Mouse (Mus musculus) lung, embryonic 14.5 days (tissue): ENCODE data around the gene Uqcc3. TPM values are rescaled to one million over a fixed set of nuclear protein-coding genes. Genes with fewer than 3 reads are reported as not detected.
A peak's percentile ranks its signal among the peaks of the same experiment; 100 is the strongest.
"Not testable (repeated sequence)": the region's sequence is repeated elsewhere in the genome, so short reads cannot be mapped to it uniquely, and the experiment has no call there.

Experiments used
- ATAC-seq: fragments of 200-750 bp; cut with Nextera tagmentation; 2 replicates; pipeline ENCODE4 v1.8.0; 2017; ENCODE audit warnings: mild to moderate bottlenecking, moderate TSS enrichment, moderate library complexity; ENCODE audit not compliant: insufficient read depth
- DNase-seq: peaks from one replicate; pipeline ENCODE4 v3.0.0-alpha.2; 2015
- H3K27ac ChIP-seq: fragments of 300-500 bp; sonication (generic); 2 replicates; pipeline ENCODE4 v1.5.1; 2014; ENCODE audit warnings: low read depth, mild to moderate bottlenecking, moderate library complexity
- H3K27me3 ChIP-seq: fragments of 300-500 bp; sonication (generic); 2 replicates; pipeline ENCODE4 v1.6.1; 2014; ENCODE audit warnings: low read length, control low read depth; ENCODE audit not compliant: insufficient read depth
- H3K36me3 ChIP-seq: fragments of 300-500 bp; sonication (generic); 2 replicates; pipeline ENCODE4 v1.6.1; 2014; ENCODE audit warnings: control low read depth; ENCODE audit not compliant: insufficient read depth
- H3K4me1 ChIP-seq: fragments of 300-500 bp; sonication (generic); 2 replicates; pipeline ENCODE4 v1.6.1; 2014; ENCODE audit warnings: antibody characterized with exemption, control low read depth; ENCODE audit not compliant: insufficient read depth
- H3K4me2 ChIP-seq: fragments of 300-500 bp; sonication (generic); 2 replicates; pipeline ENCODE4 v1.6.1; 2014; ENCODE audit warnings: mild to moderate bottlenecking
- H3K4me3 ChIP-seq: fragments of 300-500 bp; sonication (generic); 2 replicates; pipeline ENCODE4 v1.5.1; 2014; ENCODE audit warnings: low read depth, low read length
- H3K9ac ChIP-seq: fragments of 300-500 bp; sonication (generic); 2 replicates; pipeline ENCODE4 v1.6.1; 2014
- H3K9me3 ChIP-seq: fragments of 300-500 bp; sonication (generic); 2 replicates; pipeline ENCODE4 v1.6.1; 2016; ENCODE audit warnings: low read depth, low read length, control low read depth
- CTCF ChIP-seq: IDR thresholded peaks from 2 replicates; pipeline ENCODE4 v1.5.1; 2016; ENCODE audit warnings: antibody characterized with exemption, low read depth
- WGBS: fragments of 180-500 bp; shearing (Covaris S2); extraction: QIAGEN DNeasy Blood & Tissue Kit; methylation state at CpG from one replicate; pipeline ENCODE4 v1.1.7; 2014; 5-methylcytosine and 5-hydroxymethylcytosine counted together
- microRNA-seq: library from miRNA; unstranded; fragments of <30 nt; microRNA quantifications from one replicate; pipeline ENCODE4, GENCODE M21; 2016; ENCODE audit warnings: borderline number of aligned reads
- polyA plus RNA-seq: library from polyadenylated mRNA; unstranded; fragments of >200 nt; fragmentation: Nextera tagmentation; extraction: Ambion mirVana; gene quantifications from 2 replicates; pipeline ENCODE4 v1.2.1, GENCODE M21; 2014

Uqcc3 gene
- polyA plus RNA-seq, 1 experiment from 2014 or later = 53.9 TPM

GRCm38 (mm10) chr19:8838041-8838730 is 42.5 kb downstream of the Uqcc3 start:
- Histone ChIP-seq H3K4me2 (peak overlapping the region; percentile 76), H3K27ac (peak overlapping the region; percentile 98), H3K27me3 (no peaks in the 10 kb centered on the region), H3K4me3 (peak overlapping the region; percentile 54), H3K4me1 (peaks cover 13% of the 10 kb centered on the region), H3K36me3 (peaks cover 29% of the 10 kb centered on the region), H3K9ac (peak overlapping the region; percentile 59), H3K9me3 (no peaks in the 10 kb centered on the region)
- TF ChIP-seq CTCF = no peak
- DNase-seq (peak; percentile 70), ATAC-seq (peak; percentile 28; the same call in 1 of the 2 replicates)
- 16% methylated on average over 15 of the region's 15 CpGs for WGBS

GRCm38 (mm10) chr19:8837251-8837791 is 43.4 kb downstream of the Uqcc3 start, which contains the start of gene Bscl2:
Bscl2 (plus strand) TSS chr19:8837467.
- peaks cover 13% of the 10 kb centered on the region for H3K4me1 ChIP-seq
- peak; percentile 63 for TF ChIP-seq CTCF
- H3K9me3 ChIP-seq = no peaks in the 10 kb centered on the region
- WGBS = under 1% methylated on average over 38 of the region's 38 CpGs
- H3K4me2 ChIP-seq = peak within 1 kb of the TSS; percentile 76
- H3K9ac ChIP-seq = peak within 1 kb of the TSS; percentile 59
- no peaks in the 10 kb centered on the region for H3K27me3 ChIP-seq
- H3K36me3 ChIP-seq = peaks cover 37% of the 10 kb centered on the region
- ATAC-seq (peak; percentile 84), DNase-seq (peak; percentile 92)
- H3K4me3 ChIP-seq = peak within 1 kb of the TSS; percentile 54
- H3K27ac ChIP-seq = peak within 1 kb of the TSS; percentile 98

GRCm38 (mm10) chr19:8836327-8836726 is 44.4 kb downstream of the Uqcc3 start:
- Histone ChIP-seq H3K36me3 (peaks cover 42% of the 10 kb centered on the region), H3K4me1 (peaks cover 13% of the 10 kb centered on the region)
- H3K27me3 ChIP-seq, ATAC-seq, H3K4me3 ChIP-seq, H3K9ac ChIP-seq, H3K4me2 ChIP-seq, H3K9me3 ChIP-seq, H3K27ac ChIP-seq, DNase-seq: not testable (repeated sequence)
- 97% methylated on average over 10 of the region's 10 CpGs for WGBS

- peaks cover 75% of the 10 kb centered on the region for H3K36me3 ChIP-seq
- no peaks in the 10 kb centered on the region for H3K9me3 ChIP-seq
- no peak for TF ChIP-seq CTCF
- peaks cover 3% of the 10 kb centered on the region; the same call in 1 of the 2 replicates for H3K4me1 ChIP-seq
- no peak for ATAC-seq
- DNase-seq = no peak
- no peak overlapping the region for H3K4me3 ChIP-seq
- no peak overlapping the region for H3K9ac ChIP-seq
- WGBS = 95% methylated on average over 4 of the region's 4 CpGs
- no peak overlapping the region for H3K4me2 ChIP-seq
- H3K27ac ChIP-seq = no peak overlapping the region
- H3K27me3 ChIP-seq = no peaks in the 10 kb centered on the region
Measured at GRCm38 (mm10) chr19:8832971-8833370, 47.8 kb downstream of the Uqcc3 start.

GRCm38 (mm10) chr19:8831262-8831661 is 49.5 kb downstream of the Uqcc3 start:
- Histone ChIP-seq H3K4me2 (no peak overlapping the region), H3K9ac (no peak overlapping the region), H3K36me3 (peaks cover 92% of the 10 kb centered on the region), H3K27me3 (no peaks in the 10 kb centered on the region), H3K4me1 (no peaks in the 10 kb centered on the region), H3K9me3 (no peaks in the 10 kb centered on the region), H3K4me3 (no peak overlapping the region), H3K27ac (no peak overlapping the region)
- WGBS = 80% methylated on average over 11 of the region's 11 CpGs
- TF ChIP-seq CTCF = 0 out of 2 replicates have a peak, but pooled peaks have one; percentile 8
- no peak for ATAC-seq
- peak; percentile 14 for DNase-seq

GRCm38 (mm10) chr19:8830664-8831063 is 50.1 kb downstream of the Uqcc3 start:
- Histone ChIP-seq H3K9ac (no peak overlapping the region), H3K27me3 (no peaks in the 10 kb centered on the region), H3K36me3 (peaks cover 98% of the 10 kb centered on the region), H3K4me3 (no peak overlapping the region), H3K4me2 (no peak overlapping the region), H3K27ac (no peak overlapping the region), H3K4me1 (no peaks in the 10 kb centered on the region), H3K9me3 (no peaks in the 10 kb centered on the region)
- no peak for ATAC-seq
- no peak for DNase-seq
- 88% methylated on average over 8 of the region's 8 CpGs for WGBS
- no peak for TF ChIP-seq CTCF

Small RNAs within 50 kb of the gene (microRNA-seq; reads per million reads assigned to microRNA genes)
- not detected for gene Mir5136

Other genes starting within 250 kb of the Uqcc3 start
- 0.05 and 0.08 TPM in 2 replicates for gene Chrm1, start 217.1 kb downstream of the Uqcc3 start, polyA plus RNA-seq
- gene Slc3a2, start 157.6 kb downstream of the Uqcc3 start, polyA plus RNA-seq = 85.0 and 89.1 TPM in 2 replicates
- gene Wdr74, start 145.1 kb downstream of the Uqcc3 start, polyA plus RNA-seq = 83.4 and 88.0 TPM in 2 replicates
- gene 1700092M07Rik, start 140.2 kb downstream of the Uqcc3 start, polyA plus RNA-seq = 1.2 and 2.3 TPM in 2 replicates
- 122 and 126 TPM in 2 replicates for gene Stx5a, start 139.5 kb downstream of the Uqcc3 start, polyA plus RNA-seq
- gene Nxf1, start 123.8 kb downstream of the Uqcc3 start, polyA plus RNA-seq = 195 and 197 TPM in 2 replicates
- 166 and 207 TPM in 2 replicates for gene Tmem223, start 109.9 kb downstream of the Uqcc3 start, polyA plus RNA-seq
- gene Tmem179b, start 106.5 kb downstream of the Uqcc3 start, polyA plus RNA-seq = 67.7 and 72.3 TPM in 2 replicates
- gene Taf6l, start 94.5 kb downstream of the Uqcc3 start, polyA plus RNA-seq = 21.5 and 24.7 TPM in 2 replicates
- 162 and 163 TPM in 2 replicates for gene Polr2g, start 82.3 kb downstream of the Uqcc3 start, polyA plus RNA-seq
- 6.1 and 6.6 TPM in 2 replicates for gene Zbtb3, start 78.4 kb downstream of the Uqcc3 start, polyA plus RNA-seq
- 53.7 and 55.7 TPM in 2 replicates for gene Ttc9c, start 61.6 kb downstream of the Uqcc3 start, polyA plus RNA-seq
- 7.9 and 8.3 TPM in 2 replicates for gene Hnrnpul2, start 60.9 kb downstream of the Uqcc3 start, polyA plus RNA-seq
- not detected in 2 replicates for gene AC129217.1, start 51.1 kb downstream of the Uqcc3 start, polyA plus RNA-seq
- 38.4 and 42.5 TPM in 2 replicates for gene Bscl2, start 43.5 kb downstream of the Uqcc3 start, polyA plus RNA-seq
- 1.2 and 2.1 TPM in 2 replicates for gene Gng3, start 41.7 kb downstream of the Uqcc3 start, polyA plus RNA-seq
- gene Lrrn4cl, start 30.2 kb downstream of the Uqcc3 start, polyA plus RNA-seq = 0.83 and 0.96 TPM in 2 replicates
- 149 and 152 TPM in 2 replicates for gene Ubxn1, start 9.4 kb downstream of the Uqcc3 start, polyA plus RNA-seq
- gene Lbhd1, start 2.8 kb upstream of the Uqcc3 start, polyA plus RNA-seq = 72.1 and 78.8 TPM in 2 replicates
- gene Gm49403, start 3.0 kb upstream of the Uqcc3 start, polyA plus RNA-seq = not detected in 2 replicates
- 92.0 and 93.3 TPM in 2 replicates for gene 1810009A15Rik, start 7.9 kb upstream of the Uqcc3 start, polyA plus RNA-seq
- gene Gm49416, start 8.0 kb upstream of the Uqcc3 start, polyA plus RNA-seq = 0.37 TPM in 1 of 2 replicates, not detected in the other
- 43.1 and 46.5 TPM in 2 replicates for gene Ints5, start 12.1 kb upstream of the Uqcc3 start, polyA plus RNA-seq
- 112 and 121 TPM in 2 replicates for gene Ganab, start 17.1 kb upstream of the Uqcc3 start, polyA plus RNA-seq
- gene B3gat3, start 39.5 kb upstream of the Uqcc3 start, polyA plus RNA-seq = 34.5 and 37.8 TPM in 2 replicates
- gene Rom1, start 48.4 kb upstream of the Uqcc3 start, polyA plus RNA-seq = 0.73 and 1.3 TPM in 2 replicates
- gene Eml3, start 48.6 kb upstream of the Uqcc3 start, polyA plus RNA-seq = 19.0 and 19.5 TPM in 2 replicates
- gene Mta2, start 61.0 kb upstream of the Uqcc3 start, polyA plus RNA-seq = 44.0 and 52.1 TPM in 2 replicates
- gene Tut1, start 72.9 kb upstream of the Uqcc3 start, polyA plus RNA-seq = 27.4 and 28.4 TPM in 2 replicates
- gene Eef1g, start 86.1 kb upstream of the Uqcc3 start, polyA plus RNA-seq = 480 and 516 TPM in 2 replicates
- 14.9 and 15.8 TPM in 2 replicates for gene Ahnak, start 108.4 kb upstream of the Uqcc3 start, polyA plus RNA-seq
- not detected in 2 replicates for gene Scgb1a1, start 207.0 kb upstream of the Uqcc3 start, polyA plus RNA-seq